Mouse (Mus musculus) ES-E14 (cell line): ENCODE measurements at regions not wholly inside any gene's neighbourhood (a gene's known extent, or its start where the extent isn't known, plus 50 kb on each side); places are given as distances from the start of the nearest gene placed in this dataset.

ENCODE experiments used
- CHD2 ChIP-seq: IDR thresholded peaks from 2 replicates; pipeline ENCODE4 v1.6.1; 2014; ENCODE audit warnings: mild to moderate bottlenecking, low read depth, low read length, inconsistent platforms
- HCFC1 ChIP-seq: IDR thresholded peaks from 2 replicates; pipeline ENCODE4 v1.6.1; 2012; ENCODE audit warnings: low read length, inconsistent platforms, borderline replicate concordance; ENCODE audit not compliant: insufficient read depth
- MAFK ChIP-seq: IDR thresholded peaks from 2 replicates; pipeline ENCODE4 v1.6.1; 2014; ENCODE audit warnings: mild to moderate bottlenecking, low read depth, low read length, inconsistent platforms; ENCODE audit not compliant: insufficient read depth
- ZC3H11A ChIP-seq: IDR thresholded peaks from 2 replicates; pipeline ENCODE4 v1.6.1; 2012; ENCODE audit warnings: low read depth, mild to moderate bottlenecking, inconsistent platforms, low read length, borderline replicate concordance
- ZNF384 ChIP-seq: IDR thresholded peaks from 2 replicates; pipeline ENCODE4 v1.6.1; 2012; ENCODE audit warnings: low read depth, low read length, inconsistent platforms

GRCm38 (mm10) chr2:162818787-162819186 lies 112.5 kb upstream of the Srsf6 start:
- TF ChIP-seq HCFC1 (no peak), MAFK (no peak), ZNF384 (no peak), ZC3H11A (no peak), CHD2 (no peak)
